12 mouse cellular contexts compared by ENCODE assay signal in the genomic region with DNA sequence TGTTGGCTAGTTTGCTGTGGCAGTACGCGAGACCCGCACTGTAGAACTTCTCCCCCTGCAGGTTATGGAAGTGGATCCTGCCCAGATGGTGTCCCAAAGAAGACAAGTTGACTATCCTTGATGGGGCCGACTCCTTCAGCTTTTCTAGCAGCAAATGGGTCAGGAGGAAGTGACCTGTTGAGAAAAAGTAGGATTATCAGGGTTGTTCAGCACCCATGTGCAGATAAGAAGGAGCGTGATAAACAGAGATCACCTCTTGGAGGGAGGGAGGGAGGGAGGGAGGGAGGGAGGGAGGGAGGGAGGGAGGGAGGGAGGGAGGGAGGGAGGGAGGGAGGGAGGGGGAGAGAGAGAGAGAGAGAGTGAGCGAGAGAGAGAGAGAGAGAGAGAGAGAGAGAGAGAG. TPM values are rescaled to one million over a fixed set of nuclear protein-coding genes. Genes with fewer than 3 reads are reported as not detected.
"Had no signal": no experiment of that assay in that cellular context is flagged by ENCODE, and none has a peak within 500 bp of the region (broad histone marks: within the 10 kb centered on the region; RNA-seq: fewer than 3 reads in every experiment).

No protein-coding gene starts in this region.

RNA-seq across cellular contexts. Expression of a gene that starts 23.6 kb away (rescaled TPM):
- total RNA-seq: gastrocnemius, adult 8-10 months had no signal

RNA-seq across cellular contexts. Expression of a gene that starts 54.6 kb away (rescaled TPM):
- total RNA-seq: common myeloid progenitor, adult 5-6 weeks; gastrocnemius, adult 18-20 months; gastrocnemius, adult 2 months; gastrocnemius, adult 8-10 months; gastrocnemius, postnatal 10 days; gastrocnemius, postnatal 14 days; gastrocnemius, postnatal 25 days; gastrocnemius, postnatal 36 days; granulocyte monocyte progenitor cell, adult 5-6 weeks; heart, adult 18-20 months; heart, adult 2 months had no signal
- polyA plus RNA-seq: erythroblast, embryonic 14.5 days had no signal
